Mouse (Mus musculus) kidney, adult 2 months (tissue): ENCODE measurements at regions not wholly inside any gene's neighbourhood (a gene's known extent, or its start where the extent isn't known, plus 50 kb on each side); places are given as distances from the start of the nearest gene placed in this dataset.

Source experiments
- CTCF ChIP-seq: fragments of 200-500 bp; conservative IDR thresholded peaks from 2 replicates; pipeline ENCODE4 v1.5.1; 2011; ENCODE audit warnings: low read depth, mild to moderate bottlenecking, control low read depth, low read length, moderate library complexity, mixed read lengths; ENCODE audit not compliant: insufficient read depth, insufficient read length
- POLR2A ChIP-seq: fragments of 200-500 bp; IDR thresholded peaks from one replicate; pipeline ENCODE4 v1.6.1; 2011; ENCODE audit warnings: low read depth, low read length, control low read depth

GRCm38 (mm10) chr5:84655171-84655570 is 238.0 kb upstream of the Epha5 start:
- TF ChIP-seq CTCF (no peak), POLR2A (no peak)
